Mouse (Mus musculus) megakaryocyte, embryonic 14.5 days (primary cell): ENCODE measurements around the gene H2al1k. TPM values are rescaled to one million over a fixed set of nuclear protein-coding genes. Genes with fewer than 3 reads are reported as not detected.
"Not testable (repeated sequence)": the region's sequence is repeated elsewhere in the genome, so short reads cannot be mapped to it uniquely, and the experiment has no call there.

Experiments
- H3K27me3 ChIP-seq: replicated peaks from 2 replicates; pipeline ENCODE3; 2012; ENCODE audit warnings: inconsistent platforms
- H3K36me3 ChIP-seq: replicated peaks from 2 replicates; pipeline ENCODE3; 2012; ENCODE audit warnings: low read length, inconsistent platforms, mixed read lengths
- H3K4me1 ChIP-seq: 2 replicates; pipeline ENCODE4 v1.6.1; 2012; ENCODE audit warnings: inconsistent platforms
- H3K4me3 ChIP-seq: replicated peaks from 2 replicates; pipeline ENCODE3; 2012; ENCODE audit warnings: moderate library complexity, mild to moderate bottlenecking, inconsistent platforms
- H3K9me3 ChIP-seq: 2 replicates; pipeline ENCODE4 v1.6.1; 2012; ENCODE audit warnings: inconsistent platforms
- FLI1 ChIP-seq: IDR thresholded peaks from 2 replicates; pipeline ENCODE4 v1.6.1; 2012; ENCODE audit warnings: low read length, inconsistent platforms, mixed read lengths
- GATA1 ChIP-seq: IDR thresholded peaks from 3 replicates; pipeline ENCODE4 v1.6.1; 2012; ENCODE audit warnings: mixed read lengths, low read length, inconsistent platforms, borderline replicate concordance
- polyA plus RNA-seq: library from polyadenylated mRNA; stranded (reverse); fragments of >175 nt; gene quantifications from 2 replicates; pipeline ENCODE4 v1.2.3, GENCODE M21; 2012; ENCODE audit warnings: low replicate concordance; ENCODE audit not compliant: insufficient read depth

The H2al1k gene
- not detected in 2 replicates for polyA plus RNA-seq

GRCm38 (mm10) chrX:9350327-9350726, at the start of gene H2al1k:
TSS of gene H2al1k (plus strand) at chrX:9350627.
- not testable (repeated sequence) for H3K9me3 ChIP-seq, H3K4me1 ChIP-seq, H3K27me3 ChIP-seq, H3K4me3 ChIP-seq, H3K36me3 ChIP-seq

- Histone ChIP-seq H3K9me3 (no peaks in the 10 kb centered on the region), H3K4me3 (no peak overlapping the region), H3K4me1 (peaks cover 17% of the 10 kb centered on the region), H3K27me3 (no peaks in the 10 kb centered on the region), H3K36me3 (no peaks in the 10 kb centered on the region)
- TF ChIP-seq FLI1 = no peak
- no peak for TF ChIP-seq GATA1
These were observed 47.6 kb upstream of the H2al1k start for GRCm38 (mm10) chrX:9302791-9303190.

GRCm38 (mm10) chrX:9303455-9303854, 47.0 kb upstream of the H2al1k start:
- H3K4me1 ChIP-seq = peaks cover 15% of the 10 kb centered on the region
- no peaks in the 10 kb centered on the region for H3K27me3 ChIP-seq
- TF ChIP-seq FLI1 = no peak
- no peak for TF ChIP-seq GATA1
- H3K4me3 ChIP-seq = no peak overlapping the region
- no peaks in the 10 kb centered on the region for H3K9me3 ChIP-seq
- H3K36me3 ChIP-seq = no peaks in the 10 kb centered on the region

GRCm38 (mm10) chrX:9316457-9316856, 34.0 kb upstream of the H2al1k start:
- not testable (repeated sequence) for H3K4me1 ChIP-seq, H3K36me3 ChIP-seq, H3K9me3 ChIP-seq, H3K27me3 ChIP-seq, H3K4me3 ChIP-seq

- not testable (repeated sequence) for H3K36me3 ChIP-seq, H3K4me1 ChIP-seq, H3K27me3 ChIP-seq, H3K4me3 ChIP-seq
- H3K9me3 ChIP-seq = peaks cover 11% of the 10 kb centered on the region
These were observed 22.5 kb upstream of the H2al1k start for GRCm38 (mm10) chrX:9327954-9328353.

- not testable (repeated sequence) for H3K4me3 ChIP-seq, H3K4me1 ChIP-seq, H3K27me3 ChIP-seq, H3K36me3 ChIP-seq
- H3K9me3 ChIP-seq = peaks cover 11% of the 10 kb centered on the region
These were observed 18.0 kb upstream of the H2al1k start for GRCm38 (mm10) chrX:9332366-9332962.

GRCm38 (mm10) chrX:9333035-9333434, 17.4 kb upstream of the H2al1k start:
- not testable (repeated sequence) for H3K36me3 ChIP-seq, H3K4me3 ChIP-seq, H3K27me3 ChIP-seq, H3K4me1 ChIP-seq
- H3K9me3 ChIP-seq = peaks cover 11% of the 10 kb centered on the region

- not testable (repeated sequence) for H3K9me3 ChIP-seq, H3K27me3 ChIP-seq, H3K4me3 ChIP-seq, H3K36me3 ChIP-seq, H3K4me1 ChIP-seq
These were observed 15.4 kb upstream of the H2al1k start for GRCm38 (mm10) chrX:9334996-9335395.

- H3K4me1 ChIP-seq, H3K27me3 ChIP-seq, H3K9me3 ChIP-seq, H3K4me3 ChIP-seq, H3K36me3 ChIP-seq: not testable (repeated sequence)
These were observed 23.6 kb downstream of the H2al1k start for GRCm38 (mm10) chrX:9374012-9374411.

- H3K27me3 ChIP-seq, H3K9me3 ChIP-seq, H3K36me3 ChIP-seq: not testable (repeated sequence)
These were observed 25.5 kb downstream of the H2al1k start for GRCm38 (mm10) chrX:9375927-9376326.

More at GRCm38 (mm10) chrX:9375927-9376326, 25.5 kb downstream of the H2al1k start:
- H3K4me1 ChIP-seq, H3K4me3 ChIP-seq: not testable (repeated sequence)

Other genes starting within 250 kb of the H2al1k start
- not detected in 2 replicates for gene 4930402K13Rik, start 246.1 kb upstream of the H2al1k start, polyA plus RNA-seq
- 0.07 and 0.41 TPM in 2 replicates for gene Lancl3, start 150.7 kb upstream of the H2al1k start, polyA plus RNA-seq
- not detected in 2 replicates for gene Gm14862, start 93.7 kb upstream of the H2al1k start, polyA plus RNA-seq
- gene Xk, start 77.9 kb upstream of the H2al1k start, polyA plus RNA-seq = 0.53 and 0.78 TPM in 2 replicates
- not detected in 2 replicates for gene H2al1m, start 66.9 kb upstream of the H2al1k start, polyA plus RNA-seq
- gene Cybb, start 137.1 kb downstream of the H2al1k start, polyA plus RNA-seq = 2.4 TPM in 1 of 2 replicates, not detected in the other
- gene H2al1o, start 221.8 kb downstream of the H2al1k start, polyA plus RNA-seq = not detected in 2 replicates